ENCODE assay signal across 13 mouse cellular contexts in the genomic region with DNA sequence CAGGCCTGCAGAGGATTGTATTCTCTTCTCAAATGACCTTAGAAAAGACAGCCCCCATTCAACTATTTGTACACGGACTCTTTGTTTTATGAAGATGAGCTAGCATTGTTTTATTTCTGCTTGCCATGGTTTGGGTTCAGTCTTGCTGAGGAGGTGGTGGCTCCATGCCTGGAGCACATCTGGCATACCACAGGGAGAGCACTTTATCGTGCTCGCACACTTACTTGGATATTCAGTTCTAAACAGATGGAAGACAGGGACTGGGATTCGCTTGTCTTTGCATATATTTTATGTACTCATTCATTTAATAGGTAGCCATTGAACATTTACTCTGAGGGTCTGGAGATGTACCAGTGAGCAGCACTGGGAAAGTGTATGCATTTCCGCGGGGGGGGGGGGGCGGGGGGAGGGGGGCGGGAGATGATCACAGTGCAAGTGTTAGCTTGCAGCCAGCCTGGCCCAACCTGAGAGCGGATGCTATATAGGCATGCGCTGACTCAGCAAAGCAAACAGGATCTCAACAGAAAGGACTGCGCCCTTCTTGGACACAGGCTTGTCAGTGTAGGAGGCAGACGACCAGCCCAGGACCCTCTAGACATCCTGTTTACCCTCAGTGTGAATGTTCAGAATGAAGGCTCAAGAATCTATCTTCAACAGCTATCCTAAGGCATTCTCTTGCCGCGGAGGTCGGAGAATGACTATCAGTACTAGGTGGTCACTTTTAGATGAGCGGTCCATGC. TPM values are rescaled to one million over a fixed set of nuclear protein-coding genes. Genes with fewer than 3 reads are reported as not detected.
"Had no signal": no experiment of that assay in that cellular context is flagged by ENCODE, and none has a peak within 500 bp of the region (broad histone marks: within the 10 kb centered on the region; RNA-seq: fewer than 3 reads in every experiment).

No protein-coding gene starts in this region.

- H3K4me2 ChIP-seq: limb, embryonic 12.5 days; liver, embryonic 13.5 days; neural tube, embryonic 12.5 days had no signal

- H3K9ac ChIP-seq: limb, embryonic 12.5 days; liver, embryonic 13.5 days; neural tube, embryonic 12.5 days had no signal

- H3K27me3 ChIP-seq: liver, embryonic 13.5 days; neural tube, embryonic 12.5 days had no signal

- H3K4me3 ChIP-seq: limb, embryonic 12.5 days; liver, embryonic 13.5 days; midbrain, embryonic 10.5 days; myocyte; neural tube, embryonic 12.5 days had no signal

- H3K36me3 ChIP-seq: limb, embryonic 12.5 days; liver, embryonic 13.5 days; midbrain, embryonic 10.5 days; neural tube, embryonic 12.5 days had no signal

- H3K27ac ChIP-seq: limb, embryonic 12.5 days; liver, embryonic 13.5 days; midbrain, embryonic 10.5 days; neural tube, embryonic 12.5 days; stomach, postnatal 0 days had no signal

- H3K4me1 ChIP-seq: midbrain, embryonic 10.5 days; neural tube, embryonic 12.5 days had no signal

- DNase-seq: kidney, adult 8-10 months; kidney, postnatal 25 days; liver; liver, embryonic 13.5 days; lung, adult 18-20 months; midbrain, embryonic 14.5 days; right cerebral cortex, adult 18-20 months; right cerebral cortex, postnatal 25 days had no signal

- H3K9me3 ChIP-seq: limb, embryonic 12.5 days; liver, embryonic 13.5 days; midbrain, embryonic 10.5 days; neural tube, embryonic 12.5 days had no signal

RNA-seq across cellular contexts. Expression of a gene that starts 35.5 kb away (rescaled TPM):
- polyA plus RNA-seq: myocyte had no signal
